Mouse (Mus musculus): ENCODE results near the gene Taf3.

Gene Taf3

DNA sequence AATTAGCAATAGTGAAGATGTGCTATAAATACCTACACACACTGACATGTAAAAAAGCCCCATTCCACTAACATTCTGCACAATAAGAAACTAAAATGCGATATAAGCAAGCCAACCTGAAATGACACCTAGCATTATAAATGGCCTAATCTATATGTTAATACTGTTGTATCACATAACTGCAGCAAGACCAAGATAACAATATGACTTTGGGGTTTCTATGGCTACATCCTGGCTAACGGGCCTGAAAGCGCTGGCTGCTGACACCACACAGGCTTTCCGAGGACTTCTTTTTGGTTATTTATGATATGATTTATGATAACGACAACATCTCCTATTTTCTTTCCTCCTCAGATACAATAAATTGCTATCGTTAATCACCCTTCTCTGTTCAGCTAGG lies 90.4 kb downstream of the Taf3 start:
- DNase-seq (ENCODE audit: low read depth, low spot score) = no peak

- no peak for DNase-seq (ENCODE audit: low read depth, low spot score)
Measured at GRCm38 (mm10) chr2:9956546-9956945, 91.8 kb downstream of the Taf3 start.

GRCm38 (mm10) chr2:9955576-9956535 lies 92.5 kb downstream of the Taf3 start:
- DNase-seq (ENCODE audit: low read depth, low spot score) = no peak

DNA sequence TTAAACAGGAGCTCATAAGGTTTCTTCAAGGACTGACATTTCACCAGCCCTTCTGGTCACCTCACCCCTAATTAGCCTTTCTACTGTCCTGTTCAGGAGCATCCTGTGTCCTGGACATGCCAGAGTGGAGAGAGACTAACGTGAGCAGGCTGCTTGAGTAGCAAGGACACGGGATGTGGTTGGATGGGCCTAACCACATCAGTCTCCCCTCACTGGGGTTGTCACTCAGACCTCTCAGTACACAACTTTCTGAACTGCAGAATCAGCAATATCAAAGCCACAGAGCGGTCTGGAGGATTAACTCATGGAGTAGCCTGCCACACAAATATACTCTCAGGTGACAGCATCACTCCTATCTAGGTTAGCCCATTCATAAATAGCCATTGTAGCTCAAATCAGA lies 101.7 kb downstream of the Taf3 start:
- DNase-seq (ENCODE audit: low read depth, low spot score) = no peak

DNA sequence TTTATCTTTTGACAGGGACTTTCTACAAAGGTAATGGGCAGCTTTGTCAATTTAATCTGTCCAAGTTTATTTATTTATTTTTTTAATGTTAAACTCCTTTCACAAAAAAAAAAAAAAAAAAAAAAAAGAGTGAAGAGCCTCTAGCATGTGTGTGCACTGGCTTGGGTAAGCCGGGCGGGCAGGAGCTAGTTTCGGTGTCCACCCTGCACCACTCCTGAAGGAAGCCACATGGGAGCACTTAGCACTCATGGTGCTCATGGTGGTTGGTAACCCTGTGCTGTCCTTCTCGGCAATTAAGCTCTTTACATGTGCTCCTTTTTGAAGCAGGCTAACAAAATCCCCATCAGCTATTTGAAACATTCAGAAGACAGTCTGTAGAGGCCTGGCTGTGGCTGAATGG lies 102.8 kb downstream of the Taf3 start:
- DNase-seq (ENCODE audit: low read depth, low spot score) = no peak

DNA sequence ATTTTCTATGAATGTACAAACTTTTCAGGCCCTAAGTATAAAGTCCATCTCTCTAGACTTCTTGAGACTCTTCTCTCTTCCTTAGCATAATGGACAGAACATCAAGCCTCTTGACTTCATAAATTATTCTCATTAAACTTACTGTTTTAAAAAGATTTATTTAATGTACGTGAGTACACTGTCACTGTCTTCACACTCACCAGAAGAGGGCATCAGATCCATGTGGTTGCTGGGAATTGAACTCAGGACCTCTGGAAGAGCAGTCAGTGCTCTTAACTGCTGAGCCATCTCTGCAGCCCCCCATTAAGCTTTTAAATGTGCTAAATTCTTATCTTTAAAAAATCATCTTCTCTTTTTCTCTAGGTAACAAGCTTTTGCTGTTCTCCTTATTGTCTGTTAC lies 105.4 kb downstream of the Taf3 start:
- no peak for DNase-seq (ENCODE audit: low read depth, low spot score)

DNA sequence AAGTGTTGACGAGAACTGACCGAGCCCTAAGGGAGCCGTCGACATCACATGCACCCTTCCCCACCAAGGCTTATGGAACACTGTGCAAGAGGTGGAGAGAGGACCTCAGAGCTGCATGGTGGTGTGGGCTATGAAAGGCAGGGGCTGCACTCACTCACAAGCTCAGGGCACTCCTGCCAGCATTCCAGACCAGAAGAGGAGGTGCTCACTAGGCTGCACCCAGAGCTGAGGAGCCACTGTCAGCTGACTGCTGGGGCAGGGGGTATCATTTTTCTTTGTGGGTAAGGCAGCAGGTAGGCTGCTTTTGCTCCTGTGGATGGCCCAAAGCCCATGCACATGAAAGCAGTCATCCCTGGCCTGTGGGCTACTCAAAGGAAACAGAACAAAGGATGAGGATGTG lies 109.1 kb downstream of the Taf3 start:
- DNase-seq (ENCODE audit: low read depth, low spot score) = no peak

- no peak for DNase-seq (ENCODE audit: low read depth, low spot score)
Measured at GRCm38 (mm10) chr2:9935965-9936364, 112.4 kb downstream of the Taf3 start.

DNA sequence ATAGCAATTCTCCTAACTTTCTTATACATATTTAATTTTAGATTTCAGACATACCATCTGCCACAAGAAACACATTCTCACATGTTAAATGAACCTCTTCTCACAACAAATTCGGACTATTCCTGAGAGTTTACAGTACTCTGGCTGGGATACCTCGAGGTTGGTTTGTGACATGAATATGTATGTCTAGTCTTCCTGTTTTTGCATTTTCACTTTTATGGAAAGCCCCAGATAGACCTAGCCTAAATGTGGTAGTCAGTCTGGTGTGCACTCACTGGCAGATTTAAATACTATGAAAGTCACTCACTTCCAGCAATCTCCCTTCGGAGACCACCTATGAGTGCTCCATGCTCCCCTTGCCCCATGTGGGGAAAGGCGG lies 121.5 kb downstream of the Taf3 start:
- DNase-seq (ENCODE audit: low read depth, low spot score) = no peak

DNA sequence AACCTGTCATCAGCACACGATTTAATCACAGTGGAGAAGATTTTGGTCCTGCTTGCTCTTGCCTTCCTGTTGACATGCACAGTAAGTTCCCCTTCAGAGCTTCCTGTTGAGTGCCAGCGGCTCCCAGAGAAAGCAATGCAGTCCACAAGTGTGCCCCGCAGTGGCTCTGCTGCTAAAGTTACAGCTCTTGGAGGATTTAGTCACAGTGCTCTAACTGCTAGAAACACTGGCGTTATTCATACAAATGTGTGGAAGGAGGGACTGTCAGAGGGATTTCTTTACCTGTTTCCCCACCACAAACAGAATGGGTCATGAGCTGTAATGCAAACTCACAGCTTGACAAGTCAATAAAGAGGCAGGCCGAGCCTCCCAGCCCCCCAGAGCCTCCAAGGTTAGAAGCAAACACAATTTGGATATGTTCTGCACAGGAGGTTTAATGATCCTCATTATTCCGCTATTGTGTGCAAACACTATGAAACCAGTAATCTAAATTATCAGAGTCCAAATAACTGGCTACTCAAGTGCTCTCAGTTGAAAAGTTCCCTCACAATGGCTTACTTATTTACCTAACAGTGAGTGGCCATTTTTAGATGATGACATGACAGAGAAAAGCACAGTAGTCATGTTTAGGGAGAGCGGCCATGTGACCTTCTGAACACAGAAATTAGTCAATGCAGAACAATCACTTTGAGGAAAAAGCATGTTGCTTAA lies 122.0 kb downstream of the Taf3 start:
- DNase-seq (ENCODE audit: low read depth, low spot score) = no peak

- no peak for DNase-seq (ENCODE audit: low read depth, low spot score)
Measured at GRCm38 (mm10) chr2:9918691-9919471, 129.5 kb downstream of the Taf3 start.

DNA sequence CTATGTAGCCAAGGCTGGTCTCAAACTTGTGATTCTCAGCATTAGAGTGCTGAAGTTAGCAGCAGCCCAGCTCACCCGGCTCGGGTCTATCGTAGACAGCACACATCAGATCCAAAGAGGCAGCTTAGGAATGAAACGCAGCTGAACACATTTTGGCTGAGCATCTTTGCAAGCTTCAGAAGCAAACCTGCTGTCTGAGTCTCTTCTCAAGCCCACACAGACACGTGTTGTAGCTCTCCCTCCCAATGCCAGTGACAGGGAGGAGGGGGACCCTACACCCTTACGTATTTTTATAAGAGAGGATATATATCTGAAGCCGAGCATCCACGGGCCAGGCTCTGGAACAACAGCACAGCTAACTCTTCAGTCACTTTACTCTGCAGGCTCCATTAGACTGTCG lies 130.8 kb downstream of the Taf3 start:
- DNase-seq (ENCODE audit: low read depth, low spot score) = no peak

GRCm38 (mm10) chr2:9905995-9906394 lies 142.4 kb downstream of the Taf3 start:
- no peak for DNase-seq (ENCODE audit: low read depth, low spot score)

DNA sequence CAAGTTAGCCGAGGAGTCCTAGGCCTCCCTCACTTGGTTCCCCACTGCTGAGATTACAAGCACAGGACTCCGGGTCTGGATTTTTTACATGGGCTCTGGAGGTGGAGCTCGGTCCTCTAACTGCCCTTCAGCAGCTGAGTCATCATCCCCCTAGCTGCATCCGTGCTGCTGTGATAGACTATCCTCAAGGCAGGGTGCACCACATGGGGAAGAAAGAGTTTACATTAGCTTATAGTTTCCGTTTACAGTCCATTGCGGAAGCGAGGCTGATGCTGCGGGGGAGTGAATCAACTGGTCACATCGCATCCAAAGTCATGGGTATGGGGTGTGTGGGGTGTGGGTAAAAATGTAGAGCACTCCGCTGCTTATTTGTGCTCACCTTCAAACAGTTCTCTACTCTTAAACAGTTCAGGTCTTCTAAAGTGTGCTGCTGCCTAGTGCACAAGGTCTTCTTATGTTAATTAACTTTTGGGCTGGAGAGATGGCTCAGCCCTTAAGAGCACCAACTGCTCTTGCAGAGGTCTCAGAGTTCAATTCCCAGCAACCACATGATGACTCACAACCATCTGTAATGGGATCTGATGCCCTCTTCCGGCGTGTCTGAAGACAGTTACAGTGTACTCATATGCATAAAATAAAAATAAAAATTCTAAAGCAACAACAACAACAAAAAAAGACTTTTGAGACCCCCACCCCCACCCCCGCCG lies 144.4 kb downstream of the Taf3 start:
- DNase-seq (ENCODE audit: low read depth, low spot score) = no peak

GRCm38 (mm10) chr2:9897846-9898245 lies 150.6 kb downstream of the Taf3 start:
- DNase-seq (ENCODE audit: low read depth, low spot score) = no peak

DNA sequence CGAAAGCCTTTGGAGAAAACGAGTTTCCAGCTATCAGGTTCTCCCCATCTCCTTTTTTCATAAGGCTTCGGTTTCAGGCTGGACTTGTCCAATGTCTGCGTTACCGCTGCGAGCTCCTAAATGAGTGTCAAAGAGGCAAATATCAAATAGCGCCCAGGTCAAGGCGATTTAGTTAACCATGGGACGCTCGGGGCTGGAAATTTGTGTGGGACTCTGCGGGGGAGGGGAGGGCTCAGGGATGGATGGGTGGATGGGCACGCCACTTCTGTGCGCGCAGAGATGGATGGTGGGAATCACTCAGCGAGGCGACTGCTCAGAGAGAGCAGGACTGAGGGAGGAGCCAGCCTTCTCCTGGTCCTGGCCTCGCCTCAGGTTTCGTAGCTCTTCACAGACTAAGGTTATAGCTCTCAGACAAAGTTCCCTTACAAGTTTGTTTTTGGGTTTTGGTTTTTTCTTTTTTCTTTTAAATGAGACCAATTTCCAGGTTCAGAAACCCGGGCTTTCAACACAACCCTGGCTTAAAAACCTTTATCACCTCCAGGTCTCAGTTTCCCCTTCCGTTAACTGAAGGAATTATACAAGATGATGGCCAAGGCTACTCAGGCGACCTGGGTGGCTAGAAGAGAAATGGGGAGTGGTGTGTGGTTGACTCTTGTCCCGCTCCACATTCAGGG lies 152.2 kb downstream of the Taf3 start:
- DNase-seq (ENCODE audit: low read depth, low spot score) = no peak

- no peak for DNase-seq (ENCODE audit: low read depth, low spot score)
Measured at GRCm38 (mm10) chr2:9894836-9895593, 153.4 kb downstream of the Taf3 start.

DNA sequence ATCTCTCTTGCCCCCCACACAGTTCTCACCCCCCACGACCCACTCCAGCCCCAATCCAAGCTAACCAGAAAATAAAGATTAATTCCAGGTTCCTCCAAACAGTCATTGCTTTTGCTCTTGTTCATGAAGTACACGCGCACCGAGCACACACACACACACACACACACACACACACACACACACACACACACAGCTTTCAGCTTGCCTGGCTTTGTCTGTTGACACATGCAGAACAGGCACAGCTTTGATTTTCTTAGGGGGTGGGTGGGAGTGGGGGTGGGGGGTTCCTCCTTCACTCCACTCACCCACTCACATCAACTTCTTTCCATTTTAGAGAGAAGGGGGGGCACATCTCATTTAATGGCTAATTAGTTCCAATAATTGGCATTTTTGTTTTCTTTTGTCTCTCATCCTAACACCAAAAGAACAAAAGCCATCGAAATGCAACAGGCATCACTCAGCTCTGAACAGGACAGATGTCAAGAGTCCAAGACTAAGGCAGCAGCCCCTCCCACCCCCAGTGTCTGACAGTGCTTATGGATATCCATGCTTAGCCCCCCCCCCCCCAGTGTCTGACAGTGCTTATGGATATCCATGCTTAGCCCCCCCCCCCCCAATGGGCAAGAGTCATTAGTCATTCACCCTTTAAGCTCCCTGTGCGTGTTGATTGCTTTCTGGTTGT lies 155.0 kb downstream of the Taf3 start:
- no peak for DNase-seq (ENCODE audit: low read depth, low spot score)

- DNase-seq (ENCODE audit: low read depth, low spot score) = no peak
Measured at GRCm38 (mm10) chr2:9892541-9892940, 155.9 kb downstream of the Taf3 start.

GRCm38 (mm10) chr2:9890906-9891305 lies 157.5 kb downstream of the Taf3 start:
- DNase-seq (ENCODE audit: low read depth, low spot score) = no peak
